Mouse (Mus musculus) E14TG2a.4 (cell line): ENCODE data around the gene Dync1li2.

ENCODE experiments used
- H3K27me3 ChIP-seq: 2 replicates; pipeline ENCODE4 v1.6.1; 2014; ENCODE audit warnings: low read length, control low read depth; ENCODE audit not compliant: insufficient read depth
- H3K36me3 ChIP-seq: 2 replicates; pipeline ENCODE4 v1.6.1; 2014; ENCODE audit warnings: low read length, control low read depth; ENCODE audit not compliant: insufficient read depth
- H3K4me1 ChIP-seq: replicated peaks from 2 replicates; pipeline ENCODE4 v1.6.1; 2014; ENCODE audit warnings: low read depth, low read length, control low read depth
- H3K4me3 ChIP-seq: replicated peaks from 2 replicates; pipeline ENCODE4 v1.5.1; 2014; ENCODE audit warnings: mild to moderate bottlenecking, low read length
- H3K9me3 ChIP-seq: 2 replicates; pipeline ENCODE4 v1.6.1; 2014; ENCODE audit warnings: low read length, control low read depth
- CTCF ChIP-seq: conservative IDR thresholded peaks from 2 replicates; pipeline ENCODE4 v1.5.1; 2014; ENCODE audit warnings: low read length
- NANOG ChIP-seq: IDR thresholded peaks from 2 replicates; pipeline ENCODE4 v1.6.1; 2014; ENCODE audit warnings: borderline replicate concordance, low read length, mixed read lengths
- POU5F1 ChIP-seq: IDR thresholded peaks from 2 replicates; pipeline ENCODE4 v1.6.1; 2014; ENCODE audit warnings: low read length, borderline replicate concordance

Dync1li2 gene

GRCm38 (mm10) chr8:104393767-104394166 lies 49.1 kb downstream of the Dync1li2 start:
- peak overlapping the region; percentile 88; the same call in 1 of the 2 replicates for H3K4me3 ChIP-seq
- H3K9me3 ChIP-seq, result 0 out of 2 replicates have a peak, but pooled peaks cover 3% of the 10 kb centered on the region
- H3K36me3 ChIP-seq, result no peaks in the 10 kb centered on the region; the same call in 1 of the 2 replicates
- peaks cover 50% of the 10 kb centered on the region for H3K4me1 ChIP-seq
- peaks cover 18% of the 10 kb centered on the region for H3K27me3 ChIP-seq
- TF ChIP-seq POU5F1, result no peak
- TF ChIP-seq CTCF, result no peak
- TF ChIP-seq NANOG, result no peak

- TF ChIP-seq POU5F1 (no peak), NANOG (no peak), CTCF (no peak)
- 0 out of 2 replicates have a peak, but pooled peaks cover 3% of the 10 kb centered on the region for H3K9me3 ChIP-seq
- H3K4me1 ChIP-seq, result peaks cover 51% of the 10 kb centered on the region
- peaks cover 18% of the 10 kb centered on the region for H3K27me3 ChIP-seq
- H3K36me3 ChIP-seq, result no peaks in the 10 kb centered on the region; the same call in 1 of the 2 replicates
- H3K4me3 ChIP-seq, result no peak overlapping the region
Observed at GRCm38 (mm10) chr8:104393139-104393538, 49.7 kb downstream of the Dync1li2 start.

DNA sequence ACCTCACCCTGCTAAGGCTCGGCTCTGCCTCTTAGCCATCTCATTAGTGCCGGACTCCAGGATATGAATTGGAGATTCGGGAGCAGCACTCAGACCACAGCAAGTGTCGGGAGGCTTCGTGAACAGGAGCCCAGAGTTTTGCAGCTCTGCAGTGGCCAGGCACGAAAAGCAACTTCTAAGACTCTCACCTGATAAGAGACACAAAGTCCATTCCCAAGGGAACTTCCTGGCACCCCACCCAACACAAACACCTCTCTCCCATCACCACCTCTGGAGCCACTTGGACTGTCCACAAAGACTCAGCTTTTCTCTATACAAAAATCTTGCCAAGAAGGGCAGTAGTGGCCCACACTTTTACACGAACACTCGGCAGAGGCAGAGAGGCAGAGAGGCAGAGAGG lies 52.6 kb downstream of the Dync1li2 start:
- Histone ChIP-seq H3K27me3 (peaks cover 15% of the 10 kb centered on the region), H3K36me3 (no peaks in the 10 kb centered on the region; the same call in 1 of the 2 replicates), H3K4me3 (no peak overlapping the region), H3K4me1 (peaks cover 68% of the 10 kb centered on the region), H3K9me3 (no peaks in the 10 kb centered on the region)
- TF ChIP-seq CTCF, result no peak
- no peak for TF ChIP-seq NANOG
- TF ChIP-seq POU5F1, result no peak

- peaks cover 65% of the 10 kb centered on the region for H3K4me1 ChIP-seq
- H3K36me3 ChIP-seq, result no peaks in the 10 kb centered on the region; the same call in 1 of the 2 replicates
- no peak overlapping the region for H3K4me3 ChIP-seq
- no peak for TF ChIP-seq CTCF
- no peaks in the 10 kb centered on the region for H3K9me3 ChIP-seq
- H3K27me3 ChIP-seq, result no peaks in the 10 kb centered on the region
Observed at GRCm38 (mm10) chr8:104387980-104388379, 54.9 kb downstream of the Dync1li2 start.

- no peaks in the 10 kb centered on the region; the same call in 1 of the 2 replicates for H3K36me3 ChIP-seq
- TF ChIP-seq POU5F1 (no peak), CTCF (no peak), NANOG (no peak)
- peak overlapping the region; percentile 60 for H3K4me3 ChIP-seq
- no peaks in the 10 kb centered on the region for H3K27me3 ChIP-seq
- H3K4me1 ChIP-seq, result peaks cover 63% of the 10 kb centered on the region
- H3K9me3 ChIP-seq, result no peaks in the 10 kb centered on the region
Observed at GRCm38 (mm10) chr8:104387501-104387900, 55.3 kb downstream of the Dync1li2 start.

DNA sequence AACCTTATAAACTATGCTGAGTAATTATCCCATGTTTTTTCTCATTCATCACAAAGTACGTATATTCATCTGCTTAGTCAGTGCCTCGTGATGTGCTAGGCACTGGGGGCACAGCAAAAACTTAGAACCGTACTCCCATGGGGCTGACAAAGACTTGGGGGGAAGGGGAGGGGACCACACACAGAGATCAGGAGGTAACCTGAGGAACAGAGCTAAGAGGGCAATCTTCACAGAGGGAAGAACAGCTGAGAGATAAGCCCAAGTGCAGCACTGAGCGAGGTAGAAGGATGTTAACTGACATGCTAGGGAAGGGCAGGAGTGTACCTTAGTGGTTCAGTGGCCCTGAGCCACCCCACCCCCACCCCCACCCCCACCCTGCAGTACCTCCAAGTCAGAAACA lies 56.2 kb downstream of the Dync1li2 start:
- Histone ChIP-seq H3K4me3 (no peak overlapping the region), H3K9me3 (no peaks in the 10 kb centered on the region), H3K4me1 (peaks cover 61% of the 10 kb centered on the region), H3K36me3 (no peaks in the 10 kb centered on the region), H3K27me3 (no peaks in the 10 kb centered on the region)
- TF ChIP-seq NANOG (no peak), CTCF (no peak), POU5F1 (no peak)

GRCm38 (mm10) chr8:104383977-104384376 lies 58.9 kb downstream of the Dync1li2 start:
- H3K36me3 ChIP-seq, result peaks cover 5% of the 10 kb centered on the region; the same call in 1 of the 2 replicates
- no peaks in the 10 kb centered on the region for H3K27me3 ChIP-seq
- peaks cover 75% of the 10 kb centered on the region for H3K4me1 ChIP-seq
- H3K9me3 ChIP-seq, result no peaks in the 10 kb centered on the region
- H3K4me3 ChIP-seq, result no peak overlapping the region
- TF ChIP-seq NANOG, result no peak
- no peak for TF ChIP-seq POU5F1
- no peak for TF ChIP-seq CTCF

DNA sequence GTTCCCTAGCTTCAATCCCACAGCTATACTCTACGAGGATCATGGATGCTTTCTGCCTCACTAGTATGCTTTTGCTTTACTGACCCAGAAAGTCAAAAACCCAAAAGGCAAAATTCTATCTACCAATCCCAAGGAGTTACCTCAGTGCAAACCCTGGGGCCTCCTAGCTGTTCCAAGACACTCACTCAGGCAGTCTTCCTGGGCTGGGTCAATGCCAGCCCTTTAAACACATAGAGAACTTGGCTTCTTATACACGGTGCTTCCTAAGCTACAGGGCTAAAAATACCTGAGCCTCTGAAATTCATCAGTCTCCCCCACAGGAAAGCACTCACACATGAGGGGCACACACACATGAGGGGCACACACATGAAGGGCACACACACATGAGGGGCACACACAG lies 59.6 kb downstream of the Dync1li2 start:
- H3K36me3 ChIP-seq, result peaks cover 5% of the 10 kb centered on the region; the same call in 1 of the 2 replicates
- TF ChIP-seq NANOG (no peak), CTCF (no peak), POU5F1 (no peak)
- no peak overlapping the region for H3K4me3 ChIP-seq
- H3K4me1 ChIP-seq, result peaks cover 78% of the 10 kb centered on the region
- H3K27me3 ChIP-seq, result no peaks in the 10 kb centered on the region
- H3K9me3 ChIP-seq, result no peaks in the 10 kb centered on the region

DNA sequence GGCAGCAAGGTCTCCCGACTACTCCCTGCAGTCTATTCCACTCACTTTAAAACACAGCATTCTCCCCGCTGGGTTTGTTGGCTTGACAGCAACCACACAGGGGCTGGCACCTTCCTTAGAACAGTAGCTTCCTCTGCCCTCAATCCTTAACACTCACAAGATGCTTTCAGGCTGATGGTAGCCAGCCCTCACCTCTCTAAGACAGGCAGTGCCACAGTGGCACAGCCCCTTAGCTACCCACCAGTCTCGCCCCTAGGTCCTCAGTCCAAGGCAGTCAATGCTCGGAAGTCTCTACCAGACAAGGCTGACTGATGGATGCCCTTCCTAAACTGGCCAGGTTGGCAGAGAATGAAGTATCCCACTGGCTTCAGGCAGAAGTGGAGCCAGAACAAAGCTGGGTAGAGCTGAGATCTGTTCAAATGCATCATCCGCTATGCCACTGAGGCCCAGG lies 61.9 kb downstream of the Dync1li2 start:
- H3K4me3 ChIP-seq, result no peak overlapping the region
- no peaks in the 10 kb centered on the region for H3K9me3 ChIP-seq
- peaks cover 5% of the 10 kb centered on the region; the same call in 1 of the 2 replicates for H3K36me3 ChIP-seq
- no peak for TF ChIP-seq NANOG
- TF ChIP-seq POU5F1, result no peak
- no peak for TF ChIP-seq CTCF
- peaks cover 72% of the 10 kb centered on the region for H3K4me1 ChIP-seq
- no peaks in the 10 kb centered on the region for H3K27me3 ChIP-seq

DNA sequence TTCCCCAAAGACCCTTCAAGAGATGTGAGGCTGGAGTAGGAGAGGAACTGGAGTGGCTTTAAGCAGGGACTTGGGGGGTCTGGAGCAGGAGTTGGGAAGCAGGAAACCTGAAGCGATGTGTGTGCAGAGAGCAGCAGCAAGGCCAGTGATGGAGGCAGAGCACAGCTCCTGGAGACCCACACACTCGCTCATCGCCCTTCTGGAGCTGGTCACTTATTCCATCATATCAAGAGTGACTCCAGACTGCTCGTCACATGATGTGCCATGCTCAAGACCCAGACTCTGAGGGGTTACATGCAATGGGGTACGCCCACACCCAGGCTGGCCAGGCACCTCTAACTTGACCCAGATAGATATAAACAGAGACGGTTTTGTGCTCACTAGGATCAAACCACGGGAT lies 62.6 kb downstream of the Dync1li2 start:
- Histone ChIP-seq H3K36me3 (peaks cover 5% of the 10 kb centered on the region; the same call in 1 of the 2 replicates), H3K27me3 (no peaks in the 10 kb centered on the region), H3K4me1 (peaks cover 72% of the 10 kb centered on the region), H3K4me3 (no peak overlapping the region), H3K9me3 (no peaks in the 10 kb centered on the region)
- TF ChIP-seq NANOG, result no peak
- no peak for TF ChIP-seq POU5F1
- no peak for TF ChIP-seq CTCF
